9 mouse cellular contexts compared by ENCODE assay signal in the genomic region with DNA sequence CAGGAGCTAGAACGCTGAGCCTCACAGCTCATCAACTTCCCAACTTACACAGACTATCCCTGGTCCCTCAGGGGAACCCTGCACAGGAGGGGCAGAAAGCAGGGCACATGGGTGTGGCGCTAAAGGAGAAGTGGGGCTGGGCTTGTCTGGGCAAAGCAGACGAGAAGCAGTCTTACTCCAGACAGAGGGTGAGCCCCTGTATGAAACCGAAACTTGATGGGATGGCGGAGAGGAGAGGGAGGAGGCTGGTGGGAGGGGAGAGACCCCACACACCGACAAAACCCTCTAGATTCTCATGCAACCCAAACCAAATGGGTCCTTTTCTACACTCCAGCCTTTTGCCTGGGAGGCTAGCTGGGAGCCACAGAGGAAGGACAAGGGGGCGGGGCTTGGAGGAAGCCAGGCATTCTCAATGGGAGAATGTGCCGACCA. TPM values are rescaled to one million over a fixed set of nuclear protein-coding genes. Genes with fewer than 3 reads are reported as not detected.
DNase-seq lines count a peak whose midpoint lies in the region; ATAC-seq lines count a peak whose summit lies in the region.
"Had no signal": no experiment of that assay in that cellular context is flagged by ENCODE, and none has a peak within 500 bp of the region (broad histone marks: within the 10 kb centered on the region; RNA-seq: fewer than 3 reads in every experiment).

No protein-coding gene starts in this region.

- peak; percentile 39; the same call in 1 of the 2 replicates for ATAC-seq in kidney, embryonic 16.5 days (ENCODE audit: low FRiP score, low TSS enrichment)
- ATAC-seq in megakaryocyte, adult 5-6 weeks (ENCODE audit: poor library complexity, severe bottlenecking) = peak; percentile 92

- H3K4me2 ChIP-seq in kidney, embryonic 16.5 days (replicated peaks; ENCODE audit: low read depth, low read length) = peak overlapping the region; percentile 52
- H3K4me2 ChIP-seq: hindbrain, embryonic 15.5 days had no signal

- H3K27ac ChIP-seq in kidney, embryonic 16.5 days (ENCODE audit: low read length) = no peak overlapping the region
- H3K27ac ChIP-seq: hindbrain, embryonic 15.5 days had no signal

- no peaks in the 10 kb centered on the region for H3K36me3 ChIP-seq in kidney, embryonic 16.5 days (ENCODE audit: insufficient read depth, low read length)
- H3K36me3 ChIP-seq: hindbrain, embryonic 15.5 days had no signal

- H3K4me1 ChIP-seq in kidney, embryonic 16.5 days (ENCODE audit: insufficient read depth, low read length) = peaks cover 55% of the 10 kb centered on the region

- H3K27me3 ChIP-seq in kidney, embryonic 16.5 days (ENCODE audit: insufficient read depth, low read length) = no peaks in the 10 kb centered on the region
- H3K27me3 ChIP-seq: hindbrain, embryonic 15.5 days had no signal

- peak overlapping the region; percentile 30 for H3K4me3 ChIP-seq in kidney, embryonic 16.5 days (ENCODE audit: low read length)
- H3K4me3 ChIP-seq: hindbrain, embryonic 15.5 days had no signal

- peak overlapping the region; percentile 53 for H3K9ac ChIP-seq in kidney, embryonic 16.5 days (replicated peaks; ENCODE audit: low read length)
- H3K9ac ChIP-seq: hindbrain, embryonic 15.5 days had no signal

- no peaks in the 10 kb centered on the region for H3K9me3 ChIP-seq in kidney, embryonic 16.5 days (ENCODE audit: low read length)
- H3K9me3 ChIP-seq: hindbrain, embryonic 15.5 days had no signal

- WGBS in kidney, embryonic 16.5 days = 2% methylated on average over 8 of the region's 8 CpGs

- peak; percentile 38 to 45 for DNase-seq in urinary bladder, postnatal 36 days (ENCODE audit: low spot score in 2 of 2)
- DNase-seq in urinary bladder, postnatal 4 days (ENCODE audit: low spot score in 2 of 2) = no peak
- peak; percentile 56 to 71 for DNase-seq in heart, adult 18-20 months
- no peak for DNase-seq in adrenal gland, postnatal 25 days
- DNase-seq in layer of hippocampus, postnatal 25 days (ENCODE audit: extremely low spot score in 1 of 2, low spot score in 1 of 2) = no peak
- DNase-seq in cerebellum, postnatal 25 days = no peak

RNA-seq across cellular contexts. Expression of gene Grhl3, which starts 28.3 kb away (rescaled TPM):
- not detected for total RNA-seq in heart, adult 18-20 months (2021)
- polyA plus RNA-seq in kidney, embryonic 16.5 days (2015; fragmentation: Nextera tagmentation; extraction: Ambion mirVana) = 3.6 and 4.9 TPM in 2 replicates
- not detected in 2 replicates for total RNA-seq in megakaryocyte, adult 5-6 weeks (2015)
- total RNA-seq in megakaryocyte, adult 5-6 weeks (2017) = not detected in 2 replicates
- total RNA-seq in adrenal gland, postnatal 25 days (2021) = not detected in 2 replicates
- total RNA-seq in layer of hippocampus, postnatal 25 days (2021) = under 1 TPM; 0.75 to 0.91 TPM

RNA-seq across cellular contexts. Expression of gene Nipal3, which starts 50.3 kb away (rescaled TPM):
- total RNA-seq in heart, adult 18-20 months (2021) = 10 to 100 TPM; 35.0 to 37.0 TPM
- 4.3 and 7.1 TPM in 2 replicates for polyA plus RNA-seq in kidney, embryonic 16.5 days (2015; fragmentation: Nextera tagmentation; extraction: Ambion mirVana)
- 7.1 and 7.7 TPM in 2 replicates for total RNA-seq in megakaryocyte, adult 5-6 weeks (2015)
- total RNA-seq in megakaryocyte, adult 5-6 weeks (2017) = 31.8 and 36.0 TPM in 2 replicates
- 12.7 and 26.6 TPM in 2 replicates for total RNA-seq in adrenal gland, postnatal 25 days (2021)
- 100 to 1,000 TPM in 1 of 2 experiments, 10 to 100 TPM in 1; 88.2 to 100 TPM for total RNA-seq in layer of hippocampus, postnatal 25 days (2021)

RNA-seq across cellular contexts. Expression of gene Stpg1, which starts 50.5 kb away (rescaled TPM):
- 1 to 10 TPM in 1 of 2 experiments, not detected in 1; 1.0 TPM for total RNA-seq in heart, adult 18-20 months (2021)
- polyA plus RNA-seq in kidney, embryonic 16.5 days (2015; fragmentation: Nextera tagmentation; extraction: Ambion mirVana) = 0.84 and 1.1 TPM in 2 replicates
- not detected in 2 replicates for total RNA-seq in megakaryocyte, adult 5-6 weeks (2015)
- 0.18 TPM in 1 of 2 replicates, not detected in the other for total RNA-seq in megakaryocyte, adult 5-6 weeks (2017)
- total RNA-seq in adrenal gland, postnatal 25 days (2021) = 0.91 TPM in 1 of 2 replicates, not detected in the other
- 1 to 10 TPM; 1.5 to 2.5 TPM for total RNA-seq in layer of hippocampus, postnatal 25 days (2021)

Comparison
In these comparisons a context has a peak if more than half of its experiments do, and no peak if none do; other contexts are left out.
1. DNase-seq: peak in urinary bladder, postnatal 36 days (2 of 2) and heart, adult 18-20 months (2 of 2); none in urinary bladder, postnatal 4 days (0 of 2), adrenal gland, postnatal 25 days (single experiment), layer of hippocampus, postnatal 25 days (0 of 2) and cerebellum, postnatal 25 days (0 of 2).